Mouse (Mus musculus) embryonic fibroblast, embryonic 13.5 days (primary cell): ENCODE measurements around the gene 1700057G04Rik.

Experiments
- CTCF ChIP-seq: IDR thresholded peaks from 2 replicates; pipeline ENCODE4 v1.5.1; 2011; ENCODE audit warnings: mild to moderate bottlenecking, control low read depth, low read length, moderate library complexity, borderline replicate concordance; ENCODE audit not compliant: insufficient read depth
- POLR2A ChIP-seq: IDR thresholded peaks from 2 replicates; pipeline ENCODE4 v1.6.1; 2011; ENCODE audit warnings: low read depth, mild to moderate bottlenecking, control low read depth, low read length, moderate library complexity

DNA sequence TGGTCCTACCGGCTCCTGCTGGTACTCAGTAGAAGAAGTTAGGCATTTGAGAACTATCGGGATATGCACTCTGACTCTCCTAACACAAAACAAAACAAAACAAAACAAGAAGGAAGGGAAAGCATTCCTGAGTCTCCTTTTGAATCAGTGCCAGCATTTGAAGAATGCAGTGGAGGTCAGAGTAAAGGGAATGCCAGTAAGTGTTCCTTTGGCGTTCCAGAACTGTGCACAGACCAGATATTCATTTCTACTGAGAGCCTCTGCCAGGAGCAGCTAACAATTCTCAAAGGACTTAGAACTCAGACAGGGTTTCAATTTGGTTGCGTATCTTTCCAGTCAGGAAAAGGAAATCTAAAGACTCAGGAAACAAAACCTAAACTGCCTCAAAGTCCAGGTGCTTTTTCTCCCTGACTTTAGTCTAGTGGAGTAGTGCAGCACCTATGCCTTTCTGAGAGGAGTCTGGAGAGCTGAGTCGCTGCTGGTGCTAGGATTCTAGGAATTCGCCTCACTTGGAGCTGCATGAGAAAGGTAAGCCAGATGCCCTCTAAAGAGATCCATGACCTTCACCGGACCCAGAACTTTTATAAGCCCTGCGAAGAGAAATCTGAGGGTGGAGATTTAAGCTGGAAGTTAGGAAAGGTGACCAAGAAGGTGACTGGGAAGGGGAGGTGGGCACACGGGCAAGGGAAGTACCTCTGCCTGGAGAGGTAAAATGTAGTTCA, 33.5 kb upstream of the 1700057G04Rik start, which contains the start of gene Plscr2:
- TF ChIP-seq CTCF (no peak), POLR2A (no peak)
